Mouse (Mus musculus): ENCODE measurements at regions not wholly inside any gene's neighbourhood (a gene's known extent, or its start where the extent isn't known, plus 50 kb on each side); places are given as distances from the start of the nearest gene placed in this dataset.

GRCm38 (mm10) chr11:35065959-35066414, 55.0 kb upstream of the Slit3 start:
- peak; percentile 10 for DNase-seq (ENCODE audit: low spot score)

GRCm38 (mm10) chr11:35057791-35058190, 63.2 kb upstream of the Slit3 start:
- DNase-seq (ENCODE audit: low spot score) = no peak

DNA sequence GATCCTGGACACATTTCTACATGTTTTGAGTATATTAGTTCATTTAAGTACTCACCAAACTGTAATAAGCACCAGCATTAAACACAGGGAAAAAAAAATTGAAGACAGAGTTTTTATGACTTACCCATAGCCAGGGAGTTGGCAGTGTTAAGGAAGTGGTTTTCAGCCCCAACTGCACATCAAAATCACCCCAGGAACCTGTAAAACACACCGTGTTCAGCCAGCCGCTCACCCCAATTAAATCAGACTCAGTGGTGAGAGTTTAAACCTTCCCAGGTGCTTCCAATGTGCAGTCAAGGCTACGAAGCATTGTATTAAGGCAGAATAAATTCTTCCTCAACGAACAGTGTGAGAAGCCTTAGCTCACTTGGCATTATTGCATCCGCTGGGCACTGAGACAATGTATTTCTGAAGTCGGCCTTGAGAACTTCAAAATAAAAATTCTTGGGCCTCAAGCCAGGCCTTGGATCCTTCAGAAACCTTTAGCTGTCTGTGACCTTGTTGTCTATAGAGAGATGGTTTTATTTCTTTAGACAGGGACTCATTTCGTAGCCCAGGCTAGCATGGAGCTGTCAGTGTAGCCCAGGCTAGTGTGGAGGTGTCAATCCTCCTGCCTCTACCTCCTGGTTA, 65.4 kb upstream of the Slit3 start:
- no peak for DNase-seq (ENCODE audit: low spot score)

- peak; percentile 14 for DNase-seq (ENCODE audit: low spot score)
Measured at GRCm38 (mm10) chr11:35053613-35053950, 67.4 kb upstream of the Slit3 start.

- DNase-seq (ENCODE audit: low spot score) = peak; percentile 3
Measured at GRCm38 (mm10) chr11:35052856-35053612, 68.0 kb upstream of the Slit3 start.

DNA sequence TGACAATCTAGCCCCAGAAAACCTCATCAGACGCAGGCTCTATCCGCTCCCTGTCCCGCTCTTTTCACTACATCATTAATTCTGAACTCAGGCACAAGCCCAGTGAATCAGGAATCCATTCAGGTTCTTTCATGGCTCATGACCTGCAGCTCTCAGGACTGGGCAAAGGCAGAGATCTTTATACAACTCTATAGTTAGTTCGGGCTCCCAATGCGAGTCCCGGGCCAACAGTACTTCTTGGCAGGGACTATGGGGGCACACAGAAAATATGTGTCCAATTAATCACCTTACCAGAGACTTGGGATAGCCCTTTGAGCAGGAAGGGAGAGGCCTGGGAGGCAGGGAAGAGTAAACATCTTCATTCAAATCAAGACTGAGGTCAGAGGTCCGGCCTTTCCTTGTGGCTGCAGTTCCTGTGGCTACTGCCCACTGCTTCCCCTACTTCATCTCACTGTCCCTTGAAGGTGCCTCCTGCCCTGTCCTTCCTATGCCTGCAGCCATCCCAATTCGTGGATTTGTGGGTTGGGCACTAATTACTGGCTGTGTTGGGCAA, 71.3 kb upstream of the Slit3 start:
- no peak for DNase-seq (ENCODE audit: low spot score)

GRCm38 (mm10) chr11:35044659-35045058, 76.4 kb upstream of the Slit3 start:
- DNase-seq (ENCODE audit: low spot score) = no peak

DNA sequence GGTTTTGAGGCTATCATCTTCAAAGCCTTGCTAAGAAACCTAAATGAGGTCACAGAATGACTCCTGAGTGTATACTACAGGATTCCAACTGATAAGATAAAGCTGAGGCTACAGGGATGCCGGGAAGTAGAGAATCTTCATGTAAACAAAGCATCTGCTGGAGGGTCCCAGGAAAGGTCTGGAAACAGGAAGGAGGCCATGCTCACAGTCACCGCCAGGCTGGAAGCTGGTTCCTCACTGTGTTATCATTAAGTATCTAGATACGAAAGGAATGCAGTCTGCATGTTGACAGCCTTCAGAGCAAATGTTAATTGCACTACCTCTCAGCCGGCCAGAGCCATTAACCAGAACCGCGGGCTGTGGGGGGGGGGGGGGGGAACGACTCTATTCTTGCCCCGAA, 96.6 kb upstream of the Slit3 start:
- no peak for DNase-seq (ENCODE audit: low spot score)

DNA sequence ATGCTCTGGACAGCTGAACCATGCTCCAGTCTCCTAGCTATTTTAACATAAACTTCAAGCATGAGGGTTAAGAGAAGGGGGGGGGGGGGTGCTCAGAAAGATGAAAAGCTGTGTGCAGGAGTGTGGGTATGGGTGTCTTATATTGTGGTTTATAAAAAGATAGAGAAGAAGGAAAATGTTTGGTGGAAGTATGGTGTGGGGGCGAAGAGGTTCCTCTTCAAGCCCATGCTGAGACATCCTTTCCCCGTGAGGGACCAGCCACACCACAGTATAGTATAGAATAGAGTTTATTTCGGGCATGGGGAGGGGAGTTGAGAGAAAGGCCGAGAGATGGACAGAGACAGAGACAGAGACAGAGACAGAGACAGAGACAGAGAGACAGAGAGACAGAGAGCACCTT, 97.2 kb upstream of the Slit3 start:
- DNase-seq (ENCODE audit: low spot score) = no peak

DNA sequence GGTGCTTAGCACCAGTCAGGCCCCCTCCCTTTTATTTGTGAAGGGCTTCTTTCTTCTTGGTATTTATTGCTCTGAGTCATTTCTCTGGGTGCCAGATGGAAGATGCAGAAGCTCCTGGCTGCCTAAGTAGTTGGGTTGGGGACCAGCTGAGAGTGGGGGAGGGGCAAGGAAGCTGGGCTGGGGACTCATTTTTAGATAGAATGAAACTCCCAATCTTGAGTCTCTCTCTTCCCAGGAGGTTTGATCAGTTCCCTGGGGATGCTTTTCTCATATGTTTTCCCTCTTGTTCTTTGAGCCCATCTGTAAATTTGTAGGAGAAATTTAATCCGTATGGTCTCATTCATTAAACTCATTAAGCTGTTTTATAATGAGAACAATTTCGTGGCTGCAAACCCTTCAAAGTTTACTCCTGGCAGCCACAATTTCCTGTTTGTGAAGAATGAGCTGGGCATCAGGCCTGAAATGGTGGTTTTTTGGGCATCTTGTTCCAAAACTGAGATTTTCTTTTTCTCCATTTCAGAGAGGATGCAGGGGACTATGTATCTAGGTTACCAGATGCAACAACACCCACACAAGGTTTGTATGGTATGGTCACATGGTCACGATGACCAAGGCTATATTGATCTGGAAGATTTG, 98.9 kb upstream of the Slit3 start:
- DNase-seq (ENCODE audit: low spot score) = no peak

- no peak for DNase-seq (ENCODE audit: low spot score)
Measured at GRCm38 (mm10) chr11:35016998-35017397, 104.0 kb upstream of the Slit3 start.

GRCm38 (mm10) chr11:35011521-35012476, 109.2 kb upstream of the Slit3 start:
- peak; percentile 42 for DNase-seq (ENCODE audit: low spot score)

DNA sequence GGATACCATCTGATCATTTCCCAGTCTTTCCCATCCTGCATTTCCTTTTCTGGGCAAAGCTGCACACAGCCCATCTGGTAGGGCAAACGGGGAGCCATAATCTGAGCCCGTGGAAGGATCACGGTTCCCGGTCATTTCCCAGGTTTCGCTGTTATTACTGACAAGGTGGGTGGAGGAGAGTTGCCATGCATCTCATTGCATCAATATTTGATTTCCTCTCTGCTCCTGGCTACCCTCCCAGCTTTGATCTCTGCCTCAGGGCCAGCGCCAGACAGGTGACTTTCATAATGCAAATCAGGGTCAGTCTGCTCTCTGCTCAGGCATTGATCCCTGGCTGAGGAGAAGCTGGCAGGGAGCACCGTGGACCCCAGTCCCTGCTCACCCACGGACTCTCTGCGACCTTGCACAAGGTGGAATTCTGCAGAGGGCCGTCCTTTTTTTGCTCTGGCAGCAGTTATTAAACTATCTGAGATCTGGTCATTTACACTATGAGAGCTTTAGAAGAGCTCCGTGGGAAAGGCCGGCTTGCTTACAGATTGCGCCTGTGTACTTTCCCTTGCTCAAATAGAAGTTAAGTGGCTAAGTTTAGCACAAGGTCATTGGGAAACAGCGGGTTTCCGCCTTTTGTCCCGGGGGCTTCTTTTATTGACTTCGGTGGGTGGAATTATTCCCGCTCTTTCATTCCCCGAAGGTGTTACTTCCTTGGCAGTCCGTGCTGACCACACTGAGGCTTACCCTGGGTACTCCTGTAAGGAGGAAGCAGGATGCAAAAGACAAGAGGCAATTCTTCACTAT, 114.1 kb upstream of the Slit3 start:
- DNase-seq (ENCODE audit: low spot score) = peak; percentile 14

DNA sequence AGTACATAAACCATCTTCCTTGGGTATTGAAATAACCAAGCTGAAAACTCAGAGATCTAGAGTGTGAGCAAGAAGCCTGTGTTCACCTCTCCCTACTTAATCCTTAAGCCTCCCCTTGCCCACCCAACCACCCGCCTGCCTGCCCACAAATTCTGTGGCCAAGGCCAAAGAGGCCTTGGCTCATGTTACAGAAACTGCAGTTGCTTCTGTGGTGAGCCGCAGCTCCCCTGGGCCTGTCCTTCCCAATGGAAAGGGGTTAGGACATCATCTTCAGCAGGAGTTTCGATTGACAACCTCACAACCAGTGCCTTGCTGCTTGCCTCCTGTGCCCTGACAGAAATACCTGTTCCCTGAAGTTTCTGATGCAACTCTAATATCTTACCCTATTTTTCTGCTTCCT, 115.9 kb upstream of the Slit3 start:
- no peak for DNase-seq (ENCODE audit: low spot score)

- no peak for DNase-seq (ENCODE audit: low spot score)
Measured at GRCm38 (mm10) chr11:35004431-35004830, 116.6 kb upstream of the Slit3 start.

GRCm38 (mm10) chr11:35003956-35004355, 117.1 kb upstream of the Slit3 start:
- peak; percentile 49 for DNase-seq (ENCODE audit: low spot score)

GRCm38 (mm10) chr11:34997906-34998305, 123.1 kb upstream of the Slit3 start:
- no peak for DNase-seq (ENCODE audit: low spot score)

DNA sequence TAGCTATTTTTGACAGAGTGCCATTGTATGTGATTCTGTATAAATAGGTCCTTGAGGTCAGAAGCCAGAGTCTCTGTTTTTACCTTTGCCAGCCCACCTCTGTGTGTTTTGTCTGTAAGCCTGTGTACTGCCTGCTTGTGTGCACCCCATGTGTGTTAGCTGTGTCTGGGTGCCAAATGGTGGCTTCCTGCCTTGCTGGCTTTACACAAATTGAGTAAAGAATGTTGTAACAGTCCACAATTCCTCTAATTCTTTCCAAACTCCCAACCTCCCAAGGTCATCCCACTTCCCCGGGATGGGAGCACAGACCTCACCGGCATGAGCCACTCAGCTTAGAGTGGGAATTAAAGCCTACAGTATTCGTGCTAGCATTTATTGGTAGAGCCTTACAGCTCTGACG, 125.5 kb upstream of the Slit3 start:
- no peak for DNase-seq (ENCODE audit: low spot score)

DNA sequence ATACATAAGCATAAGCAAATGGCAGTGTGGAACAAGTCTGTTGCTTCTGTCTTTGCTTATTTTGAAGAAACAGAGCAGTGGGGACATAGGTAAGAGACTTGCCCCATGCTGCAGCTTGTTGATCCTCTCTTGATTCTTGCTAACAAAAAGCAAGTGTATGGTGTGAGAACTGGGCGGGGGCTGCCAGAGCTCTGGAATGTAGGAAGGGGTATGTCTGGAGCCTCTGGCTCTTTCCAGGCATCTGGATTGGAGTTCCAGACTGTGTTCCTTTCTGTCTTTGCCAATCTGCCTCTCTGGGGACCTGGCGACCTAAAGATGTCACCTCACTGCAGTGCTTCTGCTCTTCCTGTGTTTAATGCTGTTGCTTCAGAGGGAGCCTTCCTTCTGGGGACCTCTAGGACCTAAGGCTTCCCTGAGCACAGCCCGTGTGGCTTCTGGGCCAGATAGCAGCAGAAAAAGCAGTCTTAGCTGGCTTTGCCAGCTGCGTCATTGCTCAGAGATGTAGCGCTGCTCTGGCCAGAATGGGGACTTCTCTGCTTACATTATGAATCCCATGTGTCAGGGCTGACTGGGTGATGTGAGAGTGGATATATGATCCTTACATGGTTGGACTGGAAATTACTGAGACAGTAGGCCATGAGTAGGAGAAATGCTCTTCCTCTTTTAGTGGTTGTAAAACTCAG, 138.1 kb upstream of the Slit3 start:
- DNase-seq (ENCODE audit: low spot score) = peak; percentile 13

- no peak for DNase-seq (ENCODE audit: low spot score)
Measured at GRCm38 (mm10) chr11:34980210-34980609, 140.8 kb upstream of the Slit3 start.

Measured in embryo, embryonic 10.5 days (tissue).